Mouse (Mus musculus): ENCODE measurements around the gene Gdap2. TPM values are rescaled to one million over a fixed set of nuclear protein-coding genes. Genes with fewer than 3 reads are reported as not detected.

Gdap2 gene
- polyA plus RNA-seq, 1 experiment from 2014 or later: 17.3 TPM

GRCm38 (mm10) chr3:100189861-100190260, 27.7 kb downstream of the Gdap2 start:
- WGBS: 86% methylated on average over 11 of the region's 11 CpGs

GRCm38 (mm10) chr3:100194210-100194609, 32.0 kb downstream of the Gdap2 start:
- H3K36me3 ChIP-seq (ENCODE audit: control insufficient read depth, insufficient read depth, low read length): peaks cover 7% of the 10 kb centered on the region; the same call in 1 of the 2 replicates
- TF ChIP-seq CTCF (IDR thresholded peaks at IDR 0.05; ENCODE audit: low read depth) (no peak), EP300 (optimal IDR thresholded peaks at IDR 0.05) (no peak)
- no peaks in the 10 kb centered on the region for H3K9me3 ChIP-seq (ENCODE audit: control insufficient read depth, low read length)
- DNase-seq (ENCODE audit: low spot score) (no peak), ATAC-seq (ENCODE audit: low FRiP score, low TSS enrichment) (no peak)
- no peak overlapping the region for H3K9ac ChIP-seq (ENCODE audit: low read length)
- H3K4me3 ChIP-seq (ENCODE audit: low read depth, low read length): no peak overlapping the region
- H3K27ac ChIP-seq (replicated peaks): no peak overlapping the region
- no peaks in the 10 kb centered on the region for H3K27me3 ChIP-seq (ENCODE audit: control insufficient read depth, insufficient read depth, low read length)
- H3K4me1 ChIP-seq (replicated peaks; ENCODE audit: control insufficient read depth, insufficient read depth): no peaks in the 10 kb centered on the region
- H3K4me2 ChIP-seq (replicated peaks; ENCODE audit: low read depth): no peak overlapping the region
- WGBS: 42% methylated on average over 5 of the region's 5 CpGs

More at GRCm38 (mm10) chr3:100189861-100190260, 27.7 kb downstream of the Gdap2 start:
- Histone ChIP-seq H3K4me2 (replicated peaks; ENCODE audit: low read depth) (no peak overlapping the region), H3K27me3 (ENCODE audit: control insufficient read depth, insufficient read depth, low read length) (no peaks in the 10 kb centered on the region), H3K4me1 (replicated peaks; ENCODE audit: control insufficient read depth, insufficient read depth) (no peaks in the 10 kb centered on the region), H3K36me3 (ENCODE audit: control insufficient read depth, insufficient read depth, low read length) (peaks cover 16% of the 10 kb centered on the region; the same call in 1 of the 2 replicates), H3K9me3 (ENCODE audit: control insufficient read depth, low read length) (no peaks in the 10 kb centered on the region), H3K9ac (ENCODE audit: low read length) (no peak overlapping the region), H3K27ac (replicated peaks) (no peak overlapping the region), H3K4me3 (ENCODE audit: low read depth, low read length) (no peak overlapping the region)
- no peak for DNase-seq (ENCODE audit: low spot score)
- TF ChIP-seq EP300 (optimal IDR thresholded peaks at IDR 0.05) (no peak), CTCF (IDR thresholded peaks at IDR 0.05; ENCODE audit: low read depth) (no peak)
- ATAC-seq (ENCODE audit: low FRiP score, low TSS enrichment): no peak

GRCm38 (mm10) chr3:100201554-100201953, 39.4 kb downstream of the Gdap2 start:
- ATAC-seq (ENCODE audit: low FRiP score, low TSS enrichment) (no peak), DNase-seq (ENCODE audit: low spot score) (no peak)
- H3K27me3 ChIP-seq (ENCODE audit: control insufficient read depth, insufficient read depth, low read length): no peaks in the 10 kb centered on the region
- no peaks in the 10 kb centered on the region for H3K4me1 ChIP-seq (replicated peaks; ENCODE audit: control insufficient read depth, insufficient read depth)
- no peaks in the 10 kb centered on the region for H3K9me3 ChIP-seq (ENCODE audit: control insufficient read depth, low read length)
- 90% methylated on average over 7 of the region's 7 CpGs for WGBS
- peaks cover 14% of the 10 kb centered on the region for H3K36me3 ChIP-seq (ENCODE audit: control insufficient read depth, insufficient read depth, low read length)
- no peak overlapping the region for H3K4me2 ChIP-seq (replicated peaks; ENCODE audit: low read depth)
- no peak overlapping the region for H3K27ac ChIP-seq (replicated peaks)
- H3K9ac ChIP-seq (ENCODE audit: low read length): no peak overlapping the region
- TF ChIP-seq CTCF (IDR thresholded peaks at IDR 0.05; ENCODE audit: low read depth) (no peak), EP300 (optimal IDR thresholded peaks at IDR 0.05) (no peak)
- no peak overlapping the region for H3K4me3 ChIP-seq (ENCODE audit: low read depth, low read length)

GRCm38 (mm10) chr3:100206973-100207372, 44.8 kb downstream of the Gdap2 start:
- TF ChIP-seq EP300 (optimal IDR thresholded peaks at IDR 0.05) (no peak), CTCF (IDR thresholded peaks at IDR 0.05; ENCODE audit: low read depth) (no peak)

GRCm38 (mm10) chr3:100215469-100215868, 53.3 kb downstream of the Gdap2 start:
- no peaks in the 10 kb centered on the region for H3K4me1 ChIP-seq (replicated peaks; ENCODE audit: control insufficient read depth, insufficient read depth)
- H3K4me3 ChIP-seq (ENCODE audit: low read depth, low read length): no peak overlapping the region
- H3K36me3 ChIP-seq (ENCODE audit: control insufficient read depth, insufficient read depth, low read length): no peaks in the 10 kb centered on the region
- H3K9ac ChIP-seq (ENCODE audit: low read length): no peak overlapping the region
- H3K27ac ChIP-seq (replicated peaks): no peak overlapping the region
- no peak for TF ChIP-seq CTCF (IDR thresholded peaks at IDR 0.05; ENCODE audit: low read depth)
- TF ChIP-seq EP300 (optimal IDR thresholded peaks at IDR 0.05): no peak
- WGBS: 65% methylated on average over 5 of the region's 5 CpGs
- DNase-seq (ENCODE audit: low spot score) (no peak), ATAC-seq (ENCODE audit: low FRiP score, low TSS enrichment) (no peak)
- no peak overlapping the region for H3K4me2 ChIP-seq (replicated peaks; ENCODE audit: low read depth)
- H3K9me3 ChIP-seq (ENCODE audit: control insufficient read depth, low read length): no peaks in the 10 kb centered on the region
- H3K27me3 ChIP-seq (ENCODE audit: control insufficient read depth, insufficient read depth, low read length): no peaks in the 10 kb centered on the region

More at GRCm38 (mm10) chr3:100206973-100207372, 44.8 kb downstream of the Gdap2 start:
- Histone ChIP-seq H3K27ac (replicated peaks) (no peak overlapping the region), H3K9me3 (ENCODE audit: control insufficient read depth, low read length) (no peaks in the 10 kb centered on the region), H3K4me3 (ENCODE audit: low read depth, low read length) (no peak overlapping the region), H3K36me3 (ENCODE audit: control insufficient read depth, insufficient read depth, low read length) (peaks cover 1% of the 10 kb centered on the region), H3K4me1 (replicated peaks; ENCODE audit: control insufficient read depth, insufficient read depth) (no peaks in the 10 kb centered on the region), H3K27me3 (ENCODE audit: control insufficient read depth, insufficient read depth, low read length) (no peaks in the 10 kb centered on the region), H3K9ac (ENCODE audit: low read length) (no peak overlapping the region), H3K4me2 (replicated peaks; ENCODE audit: low read depth) (no peak overlapping the region)
- WGBS: 65% methylated on average over 1 of the region's 1 CpGs
- no peak for DNase-seq (ENCODE audit: low spot score)
- ATAC-seq (ENCODE audit: low FRiP score, low TSS enrichment): no peak

GRCm38 (mm10) chr3:100225326-100225959, 63.3 kb downstream of the Gdap2 start:
- DNase-seq (ENCODE audit: low spot score): no peak
- Histone ChIP-seq H3K9ac (ENCODE audit: low read length) (no peak overlapping the region), H3K4me2 (replicated peaks; ENCODE audit: low read depth) (no peak overlapping the region), H3K36me3 (ENCODE audit: control insufficient read depth, insufficient read depth, low read length) (no peaks in the 10 kb centered on the region), H3K27me3 (ENCODE audit: control insufficient read depth, insufficient read depth, low read length) (no peaks in the 10 kb centered on the region), H3K9me3 (ENCODE audit: control insufficient read depth, low read length) (no peaks in the 10 kb centered on the region), H3K27ac (replicated peaks) (no peak overlapping the region), H3K4me1 (replicated peaks; ENCODE audit: control insufficient read depth, insufficient read depth) (no peaks in the 10 kb centered on the region), H3K4me3 (ENCODE audit: low read depth, low read length) (no peak overlapping the region)
- ATAC-seq (ENCODE audit: low FRiP score, low TSS enrichment): no peak
- no peak for TF ChIP-seq EP300 (optimal IDR thresholded peaks at IDR 0.05)
- TF ChIP-seq CTCF (IDR thresholded peaks at IDR 0.05; ENCODE audit: low read depth): no peak
- WGBS: 75% methylated on average over 12 of the region's 12 CpGs
